Mouse (Mus musculus) intestine, embryonic 16.5 days (tissue): Measurements from ENCODE around the gene Chrne. TPM values are rescaled to one million over a fixed set of nuclear protein-coding genes. Genes with fewer than 3 reads are reported as not detected.

Source experiments
- ATAC-seq: fragments of 200-750 bp; cut with Nextera tagmentation; 2 replicates; pipeline ENCODE4 v1.8.0; 2017; ENCODE audit warnings: moderate TSS enrichment, moderate library complexity
- H3K27ac ChIP-seq: fragments of 300-500 bp; sonication (generic); 2 replicates; pipeline ENCODE4 v1.5.1; 2014; ENCODE audit warnings: mild to moderate bottlenecking, low read length
- H3K27me3 ChIP-seq: fragments of 300-500 bp; sonication (generic); replicated peaks from 2 replicates; pipeline ENCODE4 v1.6.1; 2014; ENCODE audit warnings: low read length, control low read depth, mixed read lengths; ENCODE audit not compliant: control insufficient read depth, insufficient read depth
- H3K36me3 ChIP-seq: fragments of 300-500 bp; sonication (generic); 2 replicates; pipeline ENCODE4 v1.6.1; 2014; ENCODE audit warnings: low read length, control low read depth; ENCODE audit not compliant: control insufficient read depth, insufficient read depth
- H3K4me1 ChIP-seq: fragments of 300-500 bp; sonication (generic); 2 replicates; pipeline ENCODE4 v1.6.1; 2014; ENCODE audit warnings: low read length, control low read depth, mixed read lengths; ENCODE audit not compliant: control insufficient read depth, insufficient read depth
- H3K4me2 ChIP-seq: fragments of 300-500 bp; sonication (generic); 2 replicates; pipeline ENCODE4 v1.6.1; 2014; ENCODE audit warnings: low read depth, low read length, control low read depth
- H3K4me3 ChIP-seq: fragments of 300-500 bp; sonication (generic); 2 replicates; pipeline ENCODE4 v1.5.1; 2014; ENCODE audit warnings: mild to moderate bottlenecking, low read length
- H3K9ac ChIP-seq: fragments of 300-500 bp; sonication (generic); 2 replicates; pipeline ENCODE4 v1.6.1; 2014; ENCODE audit warnings: low read depth, low read length
- H3K9me3 ChIP-seq: fragments of 300-500 bp; sonication (generic); 2 replicates; pipeline ENCODE4 v1.6.1; 2016; ENCODE audit warnings: low read length, control low read depth; ENCODE audit not compliant: control insufficient read depth
- WGBS: fragments of 180-500 bp; shearing (Covaris S2); extraction: QIAGEN DNeasy Blood & Tissue Kit; methylation state at CpG from one replicate; pipeline ENCODE4 v1.1.7; 2014; 5-methylcytosine and 5-hydroxymethylcytosine counted together
- polyA plus RNA-seq: library from polyadenylated mRNA; unstranded; fragments of >200 nt; fragmentation: Nextera tagmentation; extraction: Ambion mirVana; gene quantifications from 2 replicates; pipeline ENCODE4 v1.2.1, GENCODE M21; 2015

Gene Chrne
- polyA plus RNA-seq, 1 experiment from 2014 or later, result not detected

GRCm38 (mm10) chr11:70653345-70654197 is 34.6 kb upstream of the Chrne start:
- under 1% methylated on average over 62 of the region's 63 CpGs for WGBS
- Histone ChIP-seq H3K36me3 (peaks cover 18% of the 10 kb centered on the region), H3K9ac (peak overlapping the region; percentile 100), H3K9me3 (no peaks in the 10 kb centered on the region), H3K4me1 (peaks cover 63% of the 10 kb centered on the region), H3K27ac (peak overlapping the region; percentile 100), H3K4me2 (peak overlapping the region; percentile 85), H3K27me3 (no peaks in the 10 kb centered on the region), H3K4me3 (peak overlapping the region; percentile 99)
- ATAC-seq, result peak; percentile 46

GRCm38 (mm10) chr11:70652884-70653344 is 33.9 kb upstream of the Chrne start:
- Histone ChIP-seq H3K36me3 (peaks cover 18% of the 10 kb centered on the region), H3K9me3 (no peaks in the 10 kb centered on the region), H3K27ac (peak overlapping the region; percentile 100), H3K4me2 (peak overlapping the region; percentile 85), H3K27me3 (no peaks in the 10 kb centered on the region), H3K4me1 (peaks cover 58% of the 10 kb centered on the region), H3K9ac (peak overlapping the region; percentile 100), H3K4me3 (peak overlapping the region; percentile 99)
- WGBS, result 42% methylated on average over 6 of the region's 6 CpGs
- no peak for ATAC-seq

- Histone ChIP-seq H3K27me3 (no peaks in the 10 kb centered on the region), H3K4me1 (peaks cover 51% of the 10 kb centered on the region), H3K4me3 (peak overlapping the region; percentile 99), H3K36me3 (peaks cover 18% of the 10 kb centered on the region), H3K27ac (peak overlapping the region; percentile 100), H3K4me2 (peak overlapping the region; percentile 85), H3K9me3 (no peaks in the 10 kb centered on the region), H3K9ac (peak overlapping the region; percentile 100)
- ATAC-seq, result no peak
- WGBS, result 46% methylated on average over 12 of the region's 12 CpGs
Measured at GRCm38 (mm10) chr11:70652029-70652883, 33.2 kb upstream of the Chrne start.

- H3K9ac ChIP-seq, result 0 out of 2 replicates have a peak overlapping the region, but pooled peaks have one; percentile 57
- peak overlapping the region; percentile 23 for H3K4me3 ChIP-seq
- WGBS, result 54% methylated on average over 2 of the region's 2 CpGs
- H3K4me1 ChIP-seq, result peaks cover 43% of the 10 kb centered on the region
- no peaks in the 10 kb centered on the region for H3K9me3 ChIP-seq
- ATAC-seq, result no peak
- peak overlapping the region; percentile 96; the same call in 1 of the 2 replicates for H3K27ac ChIP-seq
- H3K27me3 ChIP-seq, result no peaks in the 10 kb centered on the region
- H3K36me3 ChIP-seq, result peaks cover 18% of the 10 kb centered on the region
- peak overlapping the region; percentile 85 for H3K4me2 ChIP-seq
Measured at GRCm38 (mm10) chr11:70651391-70651790, 32.4 kb upstream of the Chrne start.

- peak overlapping the region; percentile 57 for H3K9ac ChIP-seq
- peak overlapping the region; percentile 85 for H3K4me2 ChIP-seq
- H3K4me3 ChIP-seq, result peak overlapping the region; percentile 23
- 65% methylated on average over 12 of the region's 12 CpGs for WGBS
- peaks cover 18% of the 10 kb centered on the region for H3K36me3 ChIP-seq
- H3K4me1 ChIP-seq, result peaks cover 43% of the 10 kb centered on the region
- peak overlapping the region; percentile 96 for H3K27ac ChIP-seq
- H3K9me3 ChIP-seq, result no peaks in the 10 kb centered on the region
- ATAC-seq, result no peak
- H3K27me3 ChIP-seq, result no peaks in the 10 kb centered on the region
Measured at GRCm38 (mm10) chr11:70650322-70651175, 31.5 kb upstream of the Chrne start.

- peaks cover 31% of the 10 kb centered on the region for H3K36me3 ChIP-seq
- H3K4me2 ChIP-seq, result peak overlapping the region; percentile 84
- H3K9me3 ChIP-seq, result no peaks in the 10 kb centered on the region
- no peak for ATAC-seq
- peak overlapping the region; percentile 44; the same call in 1 of the 2 replicates for H3K9ac ChIP-seq
- H3K4me1 ChIP-seq, result peaks cover 44% of the 10 kb centered on the region
- H3K27ac ChIP-seq, result peak overlapping the region; percentile 96
- WGBS, result 71% methylated on average over 8 of the region's 8 CpGs
- no peaks in the 10 kb centered on the region for H3K27me3 ChIP-seq
- H3K4me3 ChIP-seq, result peak overlapping the region; percentile 80; the same call in 1 of the 2 replicates
Measured at GRCm38 (mm10) chr11:70649185-70649734, 30.2 kb upstream of the Chrne start.

- H3K4me1 ChIP-seq, result peaks cover 44% of the 10 kb centered on the region
- H3K27me3 ChIP-seq, result no peaks in the 10 kb centered on the region
- H3K9ac ChIP-seq, result peak overlapping the region; percentile 89
- peak overlapping the region; percentile 84 for H3K4me2 ChIP-seq
- peak overlapping the region; percentile 96 for H3K27ac ChIP-seq
- no peaks in the 10 kb centered on the region for H3K9me3 ChIP-seq
- no peak for ATAC-seq
- 67% methylated on average over 4 of the region's 4 CpGs for WGBS
- peak overlapping the region; percentile 80 for H3K4me3 ChIP-seq
- peaks cover 32% of the 10 kb centered on the region for H3K36me3 ChIP-seq
Measured at GRCm38 (mm10) chr11:70648512-70648911, 29.5 kb upstream of the Chrne start.

GRCm38 (mm10) chr11:70647716-70648420 is 28.9 kb upstream of the Chrne start:
- no peaks in the 10 kb centered on the region for H3K9me3 ChIP-seq
- peaks cover 32% of the 10 kb centered on the region for H3K36me3 ChIP-seq

More at GRCm38 (mm10) chr11:70647716-70648420, 28.9 kb upstream of the Chrne start:
- Histone ChIP-seq H3K4me2 (peak overlapping the region; percentile 84), H3K4me3 (peak overlapping the region; percentile 80), H3K27ac (peak overlapping the region; percentile 96), H3K9ac (peak overlapping the region; percentile 89), H3K27me3 (no peaks in the 10 kb centered on the region), H3K4me1 (peaks cover 44% of the 10 kb centered on the region)
- WGBS, result 2% methylated on average over 28 of the region's 28 CpGs
- ATAC-seq, result peak; percentile 25
